In genomic region chr4:124773995-124774394, GRCm38 (mm10) we compare ENCODE assay signal across 24 mouse cellular contexts. TPM values are rescaled to one million over a fixed set of nuclear protein-coding genes. Genes with fewer than 3 reads are reported as not detected.
A peak's percentile ranks its signal among the peaks of the same experiment; 100 is the strongest.
DNase-seq lines count a peak whose midpoint lies in the region; ATAC-seq lines count a peak whose summit lies in the region.
"Had no signal": no experiment of that assay in that cellular context is flagged by ENCODE, and none has a peak within 500 bp of the region (broad histone marks: within the 10 kb centered on the region; RNA-seq: fewer than 3 reads in every experiment).

No protein-coding gene starts in this region.

- H3K4me2 ChIP-seq in heart, embryonic 13.5 days: no peak overlapping the region
- H3K4me2 ChIP-seq in liver, embryonic 13.5 days: peak overlapping the region; percentile 70
- H3K4me2 ChIP-seq in forebrain, embryonic 16.5 days (ENCODE audit: low read length): no peak overlapping the region
- H3K4me2 ChIP-seq: embryonic facial prominence, embryonic 13.5 days; hindbrain, embryonic 12.5 days; limb, embryonic 15.5 days; midbrain, embryonic 11.5 days had no signal

- no peaks in the 10 kb centered on the region for H3K27me3 ChIP-seq in heart, embryonic 13.5 days (replicated peaks)
- no peaks in the 10 kb centered on the region for H3K27me3 ChIP-seq in liver, embryonic 13.5 days
- no peaks in the 10 kb centered on the region for H3K27me3 ChIP-seq in forebrain, embryonic 16.5 days (replicated peaks; ENCODE audit: control insufficient read depth, insufficient read depth, low read length)
- H3K27me3 ChIP-seq: embryonic facial prominence, embryonic 13.5 days; hindbrain, embryonic 12.5 days; limb, embryonic 15.5 days had no signal

- 0 out of 2 replicates have a peak overlapping the region, but pooled peaks have one; percentile 15 for H3K27ac ChIP-seq in heart, embryonic 13.5 days (replicated peaks)
- H3K27ac ChIP-seq in liver, embryonic 13.5 days: peak overlapping the region; percentile 96
- H3K27ac ChIP-seq in forebrain, embryonic 16.5 days (ENCODE audit: low read length): no peak overlapping the region
- H3K27ac ChIP-seq: embryonic facial prominence, embryonic 13.5 days; hindbrain, embryonic 12.5 days; kidney, postnatal 0 days; limb, embryonic 15.5 days; macrophage had no signal

- DNase-seq in heart, adult 8-10 months (ENCODE audit: low spot score): no peak
- no peak for DNase-seq in liver, embryonic 13.5 days
- DNase-seq in lung, postnatal 4 days: no peak
- no peak for DNase-seq in ovary, adult 18-20 months (ENCODE audit: low spot score)
- DNase-seq: adrenal gland, adult 8-10 months; cerebellum, adult 18-20 months; cerebellum, postnatal 14 days; forebrain, postnatal 0 days; gastrocnemius, postnatal 14 days; heart, adult 11 months; kidney, adult 18-20 months; left cerebral cortex, postnatal 4 days; thymus, postnatal 36 days had no signal

- ATAC-seq in heart, embryonic 13.5 days (ENCODE audit: extremely low read depth, insufficient number of reproducible peaks, low FRiP score, low TSS enrichment): no peak
- peak; percentile 44 for ATAC-seq in erythroblast, adult 5-6 weeks (replicated peaks; ENCODE audit: low FRiP score, poor library complexity, severe bottlenecking)
- ATAC-seq in liver, embryonic 13.5 days (ENCODE audit: low read depth): peak; percentile 51
- peak; percentile 14 for ATAC-seq in megakaryocyte-erythroid progenitor cell, adult 5-6 weeks (replicated peaks; ENCODE audit: low FRiP score, low TSS enrichment, poor library complexity, severe bottlenecking)
- no peak for ATAC-seq in forebrain, embryonic 16.5 days
- ATAC-seq: activated CD4-positive, CD25-positive, alpha-beta regulatory T cell, adult 4 months; forebrain, postnatal 0 days had no signal

- H3K9ac ChIP-seq in heart, embryonic 13.5 days: no peak overlapping the region
- H3K9ac ChIP-seq in liver, embryonic 13.5 days: peak overlapping the region; percentile 66
- H3K9ac ChIP-seq in forebrain, embryonic 16.5 days (replicated peaks; ENCODE audit: low read depth, low read length): no peak overlapping the region
- H3K9ac ChIP-seq: embryonic facial prominence, embryonic 13.5 days; forebrain, postnatal 0 days; hindbrain, embryonic 12.5 days; limb, embryonic 15.5 days had no signal

- H3K4me3 ChIP-seq in heart, embryonic 13.5 days: no peak overlapping the region
- peak overlapping the region; percentile 41 for H3K4me3 ChIP-seq in liver, embryonic 13.5 days (replicated peaks)
- no peak overlapping the region for H3K4me3 ChIP-seq in forebrain, embryonic 16.5 days (replicated peaks; ENCODE audit: low read length)
- H3K4me3 ChIP-seq: embryonic facial prominence, embryonic 13.5 days; hindbrain, embryonic 12.5 days; limb, embryonic 15.5 days had no signal

- H3K4me1 ChIP-seq in heart, embryonic 13.5 days: peaks cover 42% of the 10 kb centered on the region
- H3K4me1 ChIP-seq in liver, embryonic 13.5 days (replicated peaks): peaks cover 74% of the 10 kb centered on the region
- H3K4me1 ChIP-seq in forebrain, embryonic 16.5 days (replicated peaks; ENCODE audit: control insufficient read depth, insufficient read depth, low read length): no peaks in the 10 kb centered on the region
- H3K4me1 ChIP-seq: embryonic facial prominence, embryonic 13.5 days; hindbrain, embryonic 12.5 days; limb, embryonic 15.5 days had no signal

- H3K9me3 ChIP-seq in heart, embryonic 13.5 days: no peaks in the 10 kb centered on the region
- no peaks in the 10 kb centered on the region for H3K9me3 ChIP-seq in liver, embryonic 13.5 days (replicated peaks)
- no peaks in the 10 kb centered on the region for H3K9me3 ChIP-seq in forebrain, embryonic 16.5 days (ENCODE audit: control insufficient read depth, low read length)
- H3K9me3 ChIP-seq: embryonic facial prominence, embryonic 13.5 days; hindbrain, embryonic 12.5 days; limb, embryonic 15.5 days had no signal

- 80% methylated on average over 6 of the region's 6 CpGs for WGBS in heart, embryonic 13.5 days
- WGBS in liver, embryonic 13.5 days (ENCODE audit: insufficient replicate concordance): 43% methylated on average over 6 of the region's 6 CpGs
- 97% methylated on average over 6 of the region's 6 CpGs for WGBS in forebrain, embryonic 16.5 days

- H3K36me3 ChIP-seq in heart, embryonic 13.5 days: peaks cover 8% of the 10 kb centered on the region
- peaks cover 25% of the 10 kb centered on the region for H3K36me3 ChIP-seq in liver, embryonic 13.5 days
- no peaks in the 10 kb centered on the region for H3K36me3 ChIP-seq in forebrain, embryonic 16.5 days (ENCODE audit: control insufficient read depth, insufficient read depth)

RNA-seq across cellular contexts. Expression of gene Mtf1, which starts 27.9 kb away (rescaled TPM):
- polyA plus RNA-seq in heart, embryonic 13.5 days (2015; fragmentation: Nextera tagmentation; extraction: Ambion mirVana): 10.3 and 10.4 TPM in 2 replicates
- total RNA-seq in heart, adult 8-10 months (2022): 10 to 100 TPM; 12.5 to 18.4 (median 14.5) TPM
- 5.2 and 5.4 TPM in 2 replicates for total RNA-seq in erythroblast, adult 5-6 weeks (2015; ENCODE audit: low replicate concordance)
- 8.6 and 17.4 TPM in 2 replicates for total RNA-seq in erythroblast, adult 5-6 weeks (2017; ENCODE audit: low replicate concordance)
- polyA plus RNA-seq in liver, embryonic 13.5 days (2015; fragmentation: Nextera tagmentation; extraction: Ambion mirVana): 14.4 and 15.5 TPM in 2 replicates
- total RNA-seq in megakaryocyte-erythroid progenitor cell, adult 5-6 weeks (2014; fragmentation: Nextera tagmentation): 38.3 and 50.7 TPM in 2 replicates
- 35.2 and 44.4 TPM in 2 replicates for total RNA-seq in megakaryocyte-erythroid progenitor cell, adult 5-6 weeks (2017)
- 12.1 and 14.9 TPM in 2 replicates for polyA plus RNA-seq in forebrain, embryonic 16.5 days (2015; fragmentation: Nextera tagmentation; extraction: Ambion mirVana)

RNA-seq across cellular contexts. Expression of gene Inpp5b, which starts 32.3 kb away (rescaled TPM):
- polyA plus RNA-seq in heart, embryonic 13.5 days (2015; fragmentation: Nextera tagmentation; extraction: Ambion mirVana): 14.1 and 17.6 TPM in 2 replicates
- total RNA-seq in heart, adult 8-10 months (2022): 1 to 10 TPM; 6.5 to 9.9 (median 7.3) TPM
- 27.3 and 37.0 TPM in 2 replicates for total RNA-seq in erythroblast, adult 5-6 weeks (2015; ENCODE audit: low replicate concordance)
- 15.2 and 15.8 TPM in 2 replicates for total RNA-seq in erythroblast, adult 5-6 weeks (2017; ENCODE audit: low replicate concordance)
- polyA plus RNA-seq in liver, embryonic 13.5 days (2015; fragmentation: Nextera tagmentation; extraction: Ambion mirVana): 43.2 and 49.7 TPM in 2 replicates
- total RNA-seq in megakaryocyte-erythroid progenitor cell, adult 5-6 weeks (2014; fragmentation: Nextera tagmentation): 77.5 and 89.7 TPM in 2 replicates
- 43.6 and 56.5 TPM in 2 replicates for total RNA-seq in megakaryocyte-erythroid progenitor cell, adult 5-6 weeks (2017)
- polyA plus RNA-seq in forebrain, embryonic 16.5 days (2015; fragmentation: Nextera tagmentation; extraction: Ambion mirVana): 25.3 and 25.6 TPM in 2 replicates

RNA-seq across cellular contexts. Expression of gene Sf3a3, which starts 59.4 kb away (rescaled TPM):
- 92.4 and 96.2 TPM in 2 replicates for polyA plus RNA-seq in heart, embryonic 13.5 days (2015; fragmentation: Nextera tagmentation; extraction: Ambion mirVana)
- 10 to 100 TPM; 15.5 to 17.3 (median 16.5) TPM for total RNA-seq in heart, adult 8-10 months (2022)
- 14.2 and 24.2 TPM in 2 replicates for total RNA-seq in erythroblast, adult 5-6 weeks (2015; ENCODE audit: low replicate concordance)
- 26.2 and 34.7 TPM in 2 replicates for total RNA-seq in erythroblast, adult 5-6 weeks (2017; ENCODE audit: low replicate concordance)
- 91.3 and 101 TPM in 2 replicates for polyA plus RNA-seq in liver, embryonic 13.5 days (2015; fragmentation: Nextera tagmentation; extraction: Ambion mirVana)
- 99.2 and 101 TPM in 2 replicates for total RNA-seq in megakaryocyte-erythroid progenitor cell, adult 5-6 weeks (2014; fragmentation: Nextera tagmentation)
- total RNA-seq in megakaryocyte-erythroid progenitor cell, adult 5-6 weeks (2017): 208 and 222 TPM in 2 replicates
- polyA plus RNA-seq in forebrain, embryonic 16.5 days (2015; fragmentation: Nextera tagmentation; extraction: Ambion mirVana): 128 and 129 TPM in 2 replicates

Comparison
In these comparisons a context has a peak if more than half of its experiments do, and no peak if none do; other contexts are left out.
1. ATAC-seq: peak in erythroblast, adult 5-6 weeks (single experiment), liver, embryonic 13.5 days (single experiment) and megakaryocyte-erythroid progenitor cell, adult 5-6 weeks (single experiment); none in heart, embryonic 13.5 days (single experiment) and forebrain, embryonic 16.5 days (single experiment).